Mouse (Mus musculus): Measurements from ENCODE around the gene Fancb. TPM values are rescaled to one million over a fixed set of nuclear protein-coding genes. Genes with fewer than 3 reads are reported as not detected.

Fancb gene
- polyA plus RNA-seq (2012; rRNA removed) = 0.05 TPM in 2 replicates

- TF ChIP-seq CTCF (IDR thresholded peaks at IDR 0.05; ENCODE audit: extremely low read depth, insufficient read length, insufficient replicate concordance, low read depth, low read length) = no peak
- TF ChIP-seq POLR2A (IDR thresholded peaks at IDR 0.05; ENCODE audit: low read depth, low read length) = peak; percentile 36; the same call in 1 of the 2 replicates
- Histone ChIP-seq H3K36me3 (ENCODE audit: control insufficient read depth, insufficient read depth, low read length) (no peaks in the 10 kb centered on the region), H3K4me1 (ENCODE audit: control insufficient read depth, insufficient read depth, insufficient read length, low read length) (no peaks in the 10 kb centered on the region), H3K27me3 (ENCODE audit: control insufficient read depth, insufficient read depth, low read length) (no peaks in the 10 kb centered on the region), H3K27ac (ENCODE audit: insufficient read depth, low read depth, low read length) (peak within 1 kb of the TSS; percentile 19), H3K4me3 (ENCODE audit: low read depth, low read length) (peak within 1 kb of the TSS; percentile 92)
- WGBS = 3% methylated on average over 26 of the region's 26 CpGs
These were observed at the start of gene Fancb, which contains the start of gene Mospd2 for GRCm38 (mm10) chrX:164980193-164980775. TSS of gene Fancb (plus strand) at chrX:164980592. TSS of gene Mospd2 (minus strand) at chrX:164980375.

GRCm38 (mm10) chrX:164941540-164941939, 38.9 kb upstream of the Fancb start:
- no peak overlapping the region for H3K27ac ChIP-seq (ENCODE audit: insufficient read depth, low read depth, low read length)
- H3K4me1 ChIP-seq (ENCODE audit: control insufficient read depth, insufficient read depth, insufficient read length, low read length) = no peaks in the 10 kb centered on the region
- 91% methylated on average over 5 of the region's 5 CpGs for WGBS

GRCm38 (mm10) chrX:164951858-164952576, 28.4 kb upstream of the Fancb start:
- Histone ChIP-seq H3K36me3 (ENCODE audit: control insufficient read depth, insufficient read depth, low read length) (no peaks in the 10 kb centered on the region), H3K4me3 (ENCODE audit: low read depth, low read length) (no peak overlapping the region), H3K27ac (ENCODE audit: insufficient read depth, low read depth, low read length) (no peak overlapping the region), H3K27me3 (ENCODE audit: control insufficient read depth, insufficient read depth, low read length) (no peaks in the 10 kb centered on the region), H3K4me1 (ENCODE audit: control insufficient read depth, insufficient read depth, insufficient read length, low read length) (no peaks in the 10 kb centered on the region)
- no peak for TF ChIP-seq POLR2A (IDR thresholded peaks at IDR 0.05; ENCODE audit: low read depth, low read length)
- TF ChIP-seq CTCF (IDR thresholded peaks at IDR 0.05; ENCODE audit: extremely low read depth, insufficient read length, insufficient replicate concordance, low read depth, low read length) = no peak
- 72% methylated on average over 11 of the region's 11 CpGs for WGBS

More at GRCm38 (mm10) chrX:164941540-164941939, 38.9 kb upstream of the Fancb start:
- no peak overlapping the region for H3K4me3 ChIP-seq (ENCODE audit: low read depth, low read length)
- no peaks in the 10 kb centered on the region for H3K27me3 ChIP-seq (ENCODE audit: control insufficient read depth, insufficient read depth, low read length)
- peaks cover 8% of the 10 kb centered on the region; the same call in 1 of the 2 replicates for H3K36me3 ChIP-seq (ENCODE audit: control insufficient read depth, insufficient read depth, low read length)
- TF ChIP-seq CTCF (IDR thresholded peaks at IDR 0.05; ENCODE audit: extremely low read depth, insufficient read length, insufficient replicate concordance, low read depth, low read length) (no peak), POLR2A (IDR thresholded peaks at IDR 0.05; ENCODE audit: low read depth, low read length) (no peak)

GRCm38 (mm10) chrX:164952601-164953375, 27.6 kb upstream of the Fancb start:
- no peaks in the 10 kb centered on the region for H3K4me1 ChIP-seq (ENCODE audit: control insufficient read depth, insufficient read depth, insufficient read length, low read length)
- TF ChIP-seq POLR2A (IDR thresholded peaks at IDR 0.05; ENCODE audit: low read depth, low read length) (no peak), CTCF (IDR thresholded peaks at IDR 0.05; ENCODE audit: extremely low read depth, insufficient read length, insufficient replicate concordance, low read depth, low read length) (no peak)
- H3K36me3 ChIP-seq (ENCODE audit: control insufficient read depth, insufficient read depth, low read length) = no peaks in the 10 kb centered on the region
- WGBS = 70% methylated on average over 5 of the region's 5 CpGs
- no peak overlapping the region for H3K27ac ChIP-seq (ENCODE audit: insufficient read depth, low read depth, low read length)
- no peak overlapping the region for H3K4me3 ChIP-seq (ENCODE audit: low read depth, low read length)
- no peaks in the 10 kb centered on the region for H3K27me3 ChIP-seq (ENCODE audit: control insufficient read depth, insufficient read depth, low read length)

- Histone ChIP-seq H3K27me3 (ENCODE audit: control insufficient read depth, insufficient read depth, low read length) (no peaks in the 10 kb centered on the region), H3K4me1 (ENCODE audit: control insufficient read depth, insufficient read depth, insufficient read length, low read length) (no peaks in the 10 kb centered on the region), H3K27ac (ENCODE audit: insufficient read depth, low read depth, low read length) (no peak overlapping the region), H3K4me3 (ENCODE audit: low read depth, low read length) (no peak overlapping the region), H3K36me3 (ENCODE audit: control insufficient read depth, insufficient read depth, low read length) (0 out of 2 replicates have a peak, but pooled peaks cover 5% of the 10 kb centered on the region)
- 75% methylated on average over 3 of the region's 3 CpGs for WGBS
- no peak for TF ChIP-seq CTCF (IDR thresholded peaks at IDR 0.05; ENCODE audit: extremely low read depth, insufficient read length, insufficient replicate concordance, low read depth, low read length)
- no peak for TF ChIP-seq POLR2A (IDR thresholded peaks at IDR 0.05; ENCODE audit: low read depth, low read length)
These were observed 14.5 kb upstream of the Fancb start for GRCm38 (mm10) chrX:164965750-164966448.

GRCm38 (mm10) chrX:164971206-164971605, 9.2 kb upstream of the Fancb start:
- Histone ChIP-seq H3K27ac (ENCODE audit: insufficient read depth, low read depth, low read length) (no peak overlapping the region), H3K27me3 (ENCODE audit: control insufficient read depth, insufficient read depth, low read length) (no peaks in the 10 kb centered on the region), H3K4me1 (ENCODE audit: control insufficient read depth, insufficient read depth, insufficient read length, low read length) (no peaks in the 10 kb centered on the region), H3K36me3 (ENCODE audit: control insufficient read depth, insufficient read depth, low read length) (no peaks in the 10 kb centered on the region), H3K4me3 (ENCODE audit: low read depth, low read length) (no peak overlapping the region)
- TF ChIP-seq CTCF (IDR thresholded peaks at IDR 0.05; ENCODE audit: extremely low read depth, insufficient read length, insufficient replicate concordance, low read depth, low read length) (no peak), POLR2A (IDR thresholded peaks at IDR 0.05; ENCODE audit: low read depth, low read length) (no peak)
- WGBS = 62% methylated on average over 3 of the region's 3 CpGs

All from small intestine, adult 2 months (tissue).